Mouse (Mus musculus) embryonic facial prominence, embryonic 15.5 days (tissue): ENCODE measurements around the gene Trim8. TPM values are rescaled to one million over a fixed set of nuclear protein-coding genes. Genes with fewer than 3 reads are reported as not detected.

Source experiments
- ATAC-seq: fragments of 200-750 bp; cut with Nextera tagmentation; 2 replicates; pipeline ENCODE4 v1.8.0; 2017; ENCODE audit warnings: low read depth, moderate TSS enrichment; ENCODE audit not compliant: insufficient number of reproducible peaks, low FRiP score, low TSS enrichment
- H3K27ac ChIP-seq: fragments of 300-500 bp; sonication (generic); replicated peaks from 2 replicates; pipeline ENCODE4 v1.5.1; 2015; ENCODE audit warnings: mild to moderate bottlenecking, inconsistent platforms
- H3K27me3 ChIP-seq: fragments of 300-500 bp; sonication (generic); 2 replicates; pipeline ENCODE4 v1.6.1; 2015; ENCODE audit warnings: inconsistent platforms
- H3K36me3 ChIP-seq: fragments of 300-500 bp; sonication (generic); 2 replicates; pipeline ENCODE4 v1.6.1; 2015; ENCODE audit warnings: mild to moderate bottlenecking, inconsistent platforms
- H3K4me1 ChIP-seq: fragments of 300-500 bp; sonication (generic); 2 replicates; pipeline ENCODE4 v1.6.1; 2015; ENCODE audit warnings: inconsistent platforms
- H3K4me2 ChIP-seq: fragments of 300-500 bp; sonication (generic); replicated peaks from 2 replicates; pipeline ENCODE4 v1.6.1; 2015; ENCODE audit warnings: mild to moderate bottlenecking, inconsistent platforms
- H3K4me3 ChIP-seq: fragments of 300-500 bp; sonication (generic); replicated peaks from 2 replicates; pipeline ENCODE4 v1.5.1; 2015; ENCODE audit warnings: mild to moderate bottlenecking, inconsistent platforms
- H3K9ac ChIP-seq: fragments of 300-500 bp; sonication (generic); 2 replicates; pipeline ENCODE4 v1.6.1; 2015; ENCODE audit warnings: inconsistent platforms
- H3K9me3 ChIP-seq: fragments of 300-500 bp; sonication (generic); replicated peaks from 2 replicates; pipeline ENCODE4 v1.6.1; 2016; ENCODE audit warnings: inconsistent platforms
- WGBS: fragments of 180-500 bp; shearing (Covaris S2); methylation state at CpG from one replicate; pipeline ENCODE4 v1.1.7; 2015; 5-methylcytosine and 5-hydroxymethylcytosine counted together
- polyA plus RNA-seq: library from polyadenylated mRNA; unstranded; fragments of >200 nt; fragmentation: Nextera tagmentation; extraction: Ambion mirVana; gene quantifications from 2 replicates; pipeline ENCODE4 v1.2.1, GENCODE M21; 2015

The Trim8 gene
- polyA plus RNA-seq, 1 experiment from 2014 or later, result 21.7 TPM

- H3K9me3 ChIP-seq, result no peaks in the 10 kb centered on the region
- no peak overlapping the region for H3K4me2 ChIP-seq
- no peak overlapping the region for H3K9ac ChIP-seq
- no peaks in the 10 kb centered on the region for H3K4me1 ChIP-seq
- ATAC-seq, result no peak
- H3K4me3 ChIP-seq, result no peak overlapping the region
- WGBS, result 94% methylated on average over 3 of the region's 3 CpGs
- no peaks in the 10 kb centered on the region for H3K27me3 ChIP-seq
- no peak overlapping the region for H3K27ac ChIP-seq
- H3K36me3 ChIP-seq, result peaks cover 44% of the 10 kb centered on the region
Observed at GRCm38 (mm10) chr19:46462574-46462973, 38.9 kb upstream of the Trim8 start.

GRCm38 (mm10) chr19:46463446-46463845, 38.1 kb upstream of the Trim8 start:
- Histone ChIP-seq H3K36me3 (peaks cover 45% of the 10 kb centered on the region), H3K9ac (no peak overlapping the region), H3K4me2 (no peak overlapping the region), H3K9me3 (no peaks in the 10 kb centered on the region), H3K4me3 (no peak overlapping the region), H3K4me1 (no peaks in the 10 kb centered on the region), H3K27ac (no peak overlapping the region), H3K27me3 (no peaks in the 10 kb centered on the region)
- 98% methylated on average over 4 of the region's 4 CpGs for WGBS
- no peak for ATAC-seq

- 66% methylated on average over 6 of the region's 6 CpGs for WGBS
- H3K27ac ChIP-seq, result no peak overlapping the region; the same call in 1 of the 2 replicates
- ATAC-seq, result no peak
- peaks cover 14% of the 10 kb centered on the region for H3K4me1 ChIP-seq
- no peak overlapping the region for H3K4me2 ChIP-seq
- no peaks in the 10 kb centered on the region for H3K27me3 ChIP-seq
- H3K36me3 ChIP-seq, result peaks cover 27% of the 10 kb centered on the region
- no peaks in the 10 kb centered on the region for H3K9me3 ChIP-seq
- no peak overlapping the region for H3K4me3 ChIP-seq
- H3K9ac ChIP-seq, result no peak overlapping the region
Observed at GRCm38 (mm10) chr19:46466160-46466559, 35.3 kb upstream of the Trim8 start.

- Histone ChIP-seq H3K4me1 (peaks cover 23% of the 10 kb centered on the region), H3K4me2 (no peak overlapping the region), H3K9me3 (no peaks in the 10 kb centered on the region), H3K27ac (no peak overlapping the region), H3K27me3 (no peaks in the 10 kb centered on the region), H3K4me3 (no peak overlapping the region), H3K9ac (no peak overlapping the region), H3K36me3 (peaks cover 20% of the 10 kb centered on the region)
- no peak for ATAC-seq
- WGBS, result 67% methylated on average over 3 of the region's 3 CpGs
Observed at GRCm38 (mm10) chr19:46467051-46467503, 34.4 kb upstream of the Trim8 start.

- peaks cover 25% of the 10 kb centered on the region for H3K4me1 ChIP-seq
- no peak overlapping the region for H3K4me2 ChIP-seq
- WGBS, result 39% methylated on average over 17 of the region's 17 CpGs
- no peaks in the 10 kb centered on the region for H3K27me3 ChIP-seq
- no peak for ATAC-seq
- no peak overlapping the region for H3K9ac ChIP-seq
- H3K27ac ChIP-seq, result peak overlapping the region; percentile 83
- no peaks in the 10 kb centered on the region for H3K9me3 ChIP-seq
- peaks cover 33% of the 10 kb centered on the region for H3K36me3 ChIP-seq
- H3K4me3 ChIP-seq, result no peak overlapping the region
Observed at GRCm38 (mm10) chr19:46470364-46471240, 30.9 kb upstream of the Trim8 start.

GRCm38 (mm10) chr19:46471324-46472093, 30.0 kb upstream of the Trim8 start:
- Histone ChIP-seq H3K27me3 (no peaks in the 10 kb centered on the region), H3K4me3 (no peak overlapping the region), H3K4me2 (no peak overlapping the region), H3K9me3 (no peaks in the 10 kb centered on the region), H3K27ac (peak overlapping the region; percentile 83), H3K4me1 (peaks cover 29% of the 10 kb centered on the region), H3K36me3 (peaks cover 38% of the 10 kb centered on the region), H3K9ac (no peak overlapping the region)
- ATAC-seq, result peak; percentile 55; the same call in 1 of the 2 replicates
- 20% methylated on average over 10 of the region's 10 CpGs for WGBS

GRCm38 (mm10) chr19:46477432-46477845, 24.1 kb upstream of the Trim8 start:
- peaks cover 61% of the 10 kb centered on the region for H3K4me1 ChIP-seq
- H3K27ac ChIP-seq, result peak overlapping the region; percentile 87
- H3K9me3 ChIP-seq, result no peaks in the 10 kb centered on the region
- 27% methylated on average over 10 of the region's 10 CpGs for WGBS
- H3K4me2 ChIP-seq, result no peak overlapping the region
- no peak overlapping the region for H3K9ac ChIP-seq
- no peak for ATAC-seq
- H3K27me3 ChIP-seq, result no peaks in the 10 kb centered on the region
- H3K4me3 ChIP-seq, result no peak overlapping the region
- H3K36me3 ChIP-seq, result peaks cover 45% of the 10 kb centered on the region

- ATAC-seq, result no peak
- Histone ChIP-seq H3K9me3 (no peaks in the 10 kb centered on the region), H3K4me2 (no peak overlapping the region), H3K36me3 (peaks cover 41% of the 10 kb centered on the region), H3K4me3 (no peak overlapping the region), H3K9ac (no peak overlapping the region), H3K27ac (peak overlapping the region; percentile 87), H3K27me3 (no peaks in the 10 kb centered on the region), H3K4me1 (peaks cover 69% of the 10 kb centered on the region)
- 70% methylated on average over 4 of the region's 4 CpGs for WGBS
Observed at GRCm38 (mm10) chr19:46478242-46478641, 23.3 kb upstream of the Trim8 start.

GRCm38 (mm10) chr19:46478826-46479225, 22.7 kb upstream of the Trim8 start:
- peak overlapping the region; percentile 87 for H3K27ac ChIP-seq
- no peak overlapping the region for H3K4me2 ChIP-seq
- WGBS, result 53% methylated on average over 5 of the region's 5 CpGs
- H3K36me3 ChIP-seq, result peaks cover 35% of the 10 kb centered on the region
- H3K9ac ChIP-seq, result no peak overlapping the region
- H3K27me3 ChIP-seq, result no peaks in the 10 kb centered on the region
- ATAC-seq, result 0 out of 2 replicates have a peak, but pooled peaks have one; percentile 8
- no peaks in the 10 kb centered on the region for H3K9me3 ChIP-seq
- no peak overlapping the region for H3K4me3 ChIP-seq
- H3K4me1 ChIP-seq, result peaks cover 73% of the 10 kb centered on the region

- Histone ChIP-seq H3K36me3 (peaks cover 30% of the 10 kb centered on the region), H3K9ac (no peak overlapping the region)
- WGBS, result 42% methylated on average over 21 of the region's 21 CpGs
Observed at GRCm38 (mm10) chr19:46479306-46480075, 22.0 kb upstream of the Trim8 start.

More at GRCm38 (mm10) chr19:46479306-46480075, 22.0 kb upstream of the Trim8 start:
- Histone ChIP-seq H3K27ac (peak overlapping the region; percentile 87), H3K9me3 (no peaks in the 10 kb centered on the region), H3K4me2 (no peak overlapping the region), H3K27me3 (no peaks in the 10 kb centered on the region), H3K4me3 (no peak overlapping the region), H3K4me1 (peaks cover 80% of the 10 kb centered on the region)
- peak; percentile 41 for ATAC-seq
